Mouse (Mus musculus) fat pad, adult 2 months (tissue): ENCODE data around the gene Cpa2.

Experiments
- DNase-seq: peaks from one replicate; pipeline ENCODE4 v3.0.0-alpha.2; 2011; ENCODE audit warnings: low read depth, low spot score; ENCODE audit errors: extremely low read depth

Cpa2 gene

GRCm38 (mm10) chr6:30576477-30577203 lies 35.3 kb downstream of the Cpa2 start:
- DNase-seq: no peak

GRCm38 (mm10) chr6:30579961-30580840 lies 38.8 kb downstream of the Cpa2 start:
- DNase-seq: no peak

DNA sequence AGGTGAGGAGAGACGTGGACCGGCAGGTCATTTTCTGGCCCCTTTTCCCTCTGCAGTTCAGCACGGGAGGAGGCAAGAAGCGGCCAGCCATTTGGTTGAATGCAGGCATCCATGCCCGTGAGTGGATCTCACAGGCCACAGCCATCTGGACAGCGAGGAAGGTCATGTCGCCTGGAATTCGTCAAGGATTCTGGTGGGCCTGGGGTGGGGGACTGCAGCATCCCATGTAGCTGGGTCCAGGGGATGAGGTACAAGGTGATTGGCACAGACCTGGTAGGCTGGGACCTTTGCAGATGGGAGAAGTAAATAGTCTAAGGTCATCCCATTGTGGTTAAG lies 39.4 kb downstream of the Cpa2 start:
- DNase-seq: no peak

GRCm38 (mm10) chr6:30586886-30587442 lies 45.6 kb downstream of the Cpa2 start:
- no peak for DNase-seq

- no peak for DNase-seq
These were observed 48.4 kb downstream of the Cpa2 start for GRCm38 (mm10) chr6:30589819-30590218.

- DNase-seq: no peak
These were observed 50.5 kb downstream of the Cpa2 start for GRCm38 (mm10) chr6:30591851-30592404.

DNA sequence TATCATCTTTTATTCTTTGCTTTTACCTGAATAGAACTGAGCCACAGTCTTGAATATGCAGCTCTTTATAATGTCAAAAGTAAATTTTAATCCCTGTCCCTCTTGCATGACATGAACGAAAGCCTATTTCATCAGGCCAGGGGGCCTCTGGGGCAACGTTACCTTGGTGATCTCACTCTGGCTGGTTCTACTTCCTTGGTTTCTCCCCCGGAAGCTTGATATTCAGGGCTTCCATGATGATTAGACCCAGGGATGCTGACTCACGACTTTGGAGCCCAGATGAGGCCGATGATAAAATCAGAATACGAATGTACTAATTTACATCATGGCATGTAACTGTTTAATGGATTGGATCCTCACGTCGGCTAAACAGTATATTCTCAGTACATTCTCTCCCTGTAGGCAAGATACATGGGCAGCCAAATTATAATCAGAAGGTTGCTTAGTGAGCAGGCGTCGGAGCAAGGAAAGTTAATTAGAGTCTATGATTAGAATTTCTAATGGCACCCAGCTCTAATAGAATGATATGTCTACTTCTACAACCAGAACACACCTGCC lies 51.1 kb downstream of the Cpa2 start:
- no peak for DNase-seq

DNA sequence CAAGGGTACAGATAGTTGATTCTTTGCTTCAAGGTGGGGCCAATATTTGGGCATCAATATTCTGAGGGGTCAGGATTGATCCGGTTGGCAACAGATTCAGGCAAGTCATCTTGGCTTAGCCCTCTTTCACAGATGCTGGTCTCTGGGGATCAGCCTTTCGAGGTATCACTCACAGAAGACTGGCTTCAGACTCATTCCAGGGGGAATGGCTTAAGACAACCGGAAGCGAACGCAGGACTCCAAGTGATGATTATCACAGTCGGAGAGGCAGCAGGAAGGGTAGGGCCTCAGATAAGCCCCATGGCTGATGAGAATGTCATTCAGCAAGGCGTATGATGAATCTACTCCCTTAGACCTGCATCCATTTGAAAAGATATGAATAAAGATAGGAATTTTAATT lies 53.0 kb downstream of the Cpa2 start:
- no peak for DNase-seq

GRCm38 (mm10) chr6:30596230-30596898 lies 55.0 kb downstream of the Cpa2 start:
- no peak for DNase-seq

- DNase-seq: no peak
These were observed 58.7 kb downstream of the Cpa2 start for GRCm38 (mm10) chr6:30600033-30600432.

- DNase-seq: no peak
These were observed 59.6 kb downstream of the Cpa2 start for GRCm38 (mm10) chr6:30600995-30601394.

GRCm38 (mm10) chr6:30604342-30604867 lies 63.0 kb downstream of the Cpa2 start:
- no peak for DNase-seq

- DNase-seq: no peak
These were observed 63.7 kb downstream of the Cpa2 start for GRCm38 (mm10) chr6:30605111-30605510.

DNA sequence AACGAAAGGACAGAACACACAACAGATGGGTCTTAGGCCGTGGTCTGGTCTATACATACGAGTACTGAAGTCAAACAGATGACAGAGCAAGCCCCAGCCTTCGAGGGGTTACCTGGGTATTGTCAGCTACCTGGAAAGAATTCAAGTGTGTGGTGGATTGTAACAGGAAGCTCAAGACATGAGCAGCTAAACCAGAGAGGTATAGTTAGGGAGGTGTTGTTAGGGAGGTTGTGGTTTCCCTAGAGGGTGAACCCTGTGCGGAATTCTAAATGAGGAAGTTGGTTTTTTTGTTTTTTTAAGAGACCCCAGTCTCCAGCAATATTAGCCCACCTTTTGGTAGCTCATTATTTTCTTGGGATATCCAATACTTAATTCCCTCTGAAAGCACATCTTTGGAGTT lies 64.3 kb downstream of the Cpa2 start:
- no peak for DNase-seq

GRCm38 (mm10) chr6:30610710-30611109 lies 69.3 kb downstream of the Cpa2 start, which contains the start of gene Cpa5:
TSS of gene Cpa5 (plus strand) at chr6:30611010.
- DNase-seq: no peak

DNA sequence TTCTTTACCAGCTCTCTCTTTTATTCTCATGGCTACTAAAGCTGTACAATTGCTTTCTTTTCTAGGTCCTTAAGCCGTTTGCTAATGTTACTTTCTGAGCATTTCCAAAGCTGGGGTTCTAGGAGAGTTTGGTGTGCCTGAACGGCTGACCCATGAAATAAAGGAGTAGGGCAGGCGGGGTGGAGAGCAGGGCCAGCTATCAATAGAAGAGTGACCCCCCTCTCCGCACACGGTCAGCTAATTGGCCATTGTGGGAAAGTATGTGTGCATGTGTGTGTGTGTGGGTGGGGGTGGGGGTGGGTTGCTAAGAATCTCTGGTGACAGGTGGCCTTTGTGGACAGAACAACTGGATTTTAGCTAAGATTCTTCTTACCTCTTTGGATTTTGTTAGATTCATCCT lies 69.8 kb downstream of the Cpa2 start:
- DNase-seq: no peak
